Mouse (Mus musculus): ENCODE measurements around the gene Parpbp. TPM values are rescaled to one million over a fixed set of nuclear protein-coding genes. Genes with fewer than 3 reads are reported as not detected.

Gene Parpbp
- 0.51 to 0.93 TPM (median 0.79 TPM) in 4 replicates for total RNA-seq (2023; ENCODE audit: inconsistent age)

GRCm38 (mm10) chr10:88146707-88147477 lies at the start of gene Parpbp, which contains the start of gene Nup37:
TSS of gene Parpbp (minus strand) at chr10:88146941.
TSS of gene Nup37 (plus strand) at chr10:88146992.

GRCm38 (mm10) chr10:88090772-88091171 lies 56.0 kb downstream of the Parpbp start, which contains the start of gene Pmch:
TSS of gene Pmch (plus strand) at chr10:88091072.

Other genes starting within 250 kb of the Parpbp start
- not detected in 4 replicates for gene Pmch, start 55.9 kb downstream of the Parpbp start, total RNA-seq (2023; ENCODE audit: inconsistent age)
- gene Nup37, start 51 bp upstream of the Parpbp start, total RNA-seq (2023; ENCODE audit: inconsistent age): 8.5 to 9.9 TPM (median 9.0 TPM) in 4 replicates
- gene Washc3, start 54.2 kb upstream of the Parpbp start, total RNA-seq (2023; ENCODE audit: inconsistent age): 27.4 to 30.1 TPM (median 28.7 TPM) in 4 replicates
- 0.36 to 0.87 TPM (median 0.74 TPM) in 4 replicates for gene Dram1, start 232.1 kb upstream of the Parpbp start, total RNA-seq (2023; ENCODE audit: inconsistent age)
- gene Gnptab, start 232.2 kb upstream of the Parpbp start, total RNA-seq (2023; ENCODE audit: inconsistent age): 43.1 to 53.0 TPM (median 48.9 TPM) in 4 replicates

All from B cell, adult (primary cell).